Mouse (Mus musculus) bone marrow, adult 2 months (tissue): ENCODE measurements at regions not wholly inside any gene's neighbourhood (a gene's known extent, or its start where the extent isn't known, plus 50 kb on each side); places are given as distances from the start of the nearest gene placed in this dataset.

Experiments
- CTCF ChIP-seq: fragments of 200-500 bp; IDR thresholded peaks from 2 replicates; pipeline ENCODE4 v1.5.1; 2011; ENCODE audit warnings: low read length, control low read depth; ENCODE audit not compliant: control insufficient read depth, insufficient read depth
- POLR2A ChIP-seq: fragments of 200-500 bp; IDR thresholded peaks from 2 replicates; pipeline ENCODE4 v1.6.1; 2011; ENCODE audit warnings: low read depth, mild to moderate bottlenecking, control low read depth, low read length, borderline replicate concordance; ENCODE audit not compliant: control insufficient read depth

DNA sequence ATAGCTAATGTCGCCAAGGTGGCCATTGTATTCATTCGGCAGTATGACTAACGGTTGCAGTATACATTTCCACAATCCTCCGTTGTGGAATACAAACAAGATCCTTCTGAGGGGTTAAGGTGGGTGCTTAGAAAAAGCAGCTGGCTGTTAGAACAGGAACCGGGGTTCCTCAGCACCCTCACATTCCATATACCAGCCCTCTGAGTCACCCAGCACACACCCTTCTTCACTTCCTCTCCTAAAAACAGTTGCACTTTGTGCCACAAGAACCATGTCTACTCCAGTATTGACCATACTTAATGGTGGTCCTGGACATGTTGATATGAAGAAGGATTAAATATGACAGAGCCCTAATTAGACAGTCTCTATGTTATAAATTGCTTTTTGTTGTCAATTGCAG is 362.1 kb downstream of the Foxo1 start:
- TF ChIP-seq CTCF (no peak), POLR2A (no peak)
